Mouse (Mus musculus): ENCODE results near the gene Figla.

The Figla gene

DNA sequence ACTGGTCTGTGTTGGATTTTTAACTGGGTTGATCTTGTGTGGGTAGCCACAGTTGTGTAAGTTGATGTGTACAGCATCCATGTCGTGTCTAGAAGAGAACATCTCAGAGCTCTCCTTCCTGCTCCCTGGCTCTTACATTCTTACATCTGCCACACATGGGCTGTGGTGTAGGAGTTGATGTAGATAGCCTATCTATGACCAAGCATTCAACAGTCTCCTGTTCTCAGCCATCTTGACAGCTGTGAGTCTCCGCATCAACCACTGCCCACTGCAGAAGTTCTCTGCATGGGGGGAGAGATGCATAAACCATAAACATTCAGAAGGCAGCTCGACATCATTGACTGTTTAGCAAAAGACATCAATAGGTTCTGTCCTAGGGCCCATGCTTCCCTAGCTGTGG, 53.9 kb downstream of the Figla start:
- no peak for DNase-seq (ENCODE audit: low spot score)

GRCm38 (mm10) chr6:86070277-86070676, 54.3 kb downstream of the Figla start:
- no peak for DNase-seq (ENCODE audit: low spot score)
